Mouse (Mus musculus) midbrain, postnatal 0 days (tissue): ENCODE measurements at regions not wholly inside any gene's neighbourhood (a gene's known extent, or its start where the extent isn't known, plus 50 kb on each side); places are given as distances from the start of the nearest gene placed in this dataset.

ENCODE experiments used
- ATAC-seq: fragments of 200-750 bp; cut with Nextera tagmentation; 2 replicates; pipeline ENCODE4 v1.8.0; 2017; ENCODE audit warnings: moderate number of reproducible peaks, mild to moderate bottlenecking, moderate TSS enrichment, moderate library complexity; ENCODE audit not compliant: low FRiP score
- DNase-seq: peaks from one replicate; pipeline ENCODE4 v3.0.0-alpha.2; 2015; ENCODE audit warnings: low spot score
- H3K27ac ChIP-seq: fragments of 300-500 bp; sonication (generic); 2 replicates; pipeline ENCODE4 v1.5.1; 2014; ENCODE audit warnings: low read depth, mild to moderate bottlenecking, low read length, mixed read lengths
- H3K27me3 ChIP-seq: fragments of 300-500 bp; sonication (generic); 2 replicates; pipeline ENCODE4 v1.6.1; 2014; ENCODE audit warnings: low read length, control low read depth, mixed read lengths; ENCODE audit not compliant: insufficient read depth
- H3K36me3 ChIP-seq: fragments of 300-500 bp; sonication (generic); 2 replicates; pipeline ENCODE4 v1.6.1; 2014; ENCODE audit warnings: low read length, control low read depth, mixed read lengths; ENCODE audit not compliant: insufficient read depth
- H3K4me1 ChIP-seq: fragments of 300-500 bp; sonication (generic); 2 replicates; pipeline ENCODE4 v1.6.1; 2014; ENCODE audit warnings: mild to moderate bottlenecking, control low read depth, antibody characterized with exemption, low read length, mixed read lengths; ENCODE audit not compliant: insufficient read depth
- H3K4me2 ChIP-seq: fragments of 300-500 bp; sonication (generic); 2 replicates; pipeline ENCODE4 v1.6.1; 2014; ENCODE audit warnings: low read depth, mild to moderate bottlenecking, low read length, mixed read lengths; ENCODE audit not compliant: poor library complexity, severe bottlenecking
- H3K4me3 ChIP-seq: fragments of 300-500 bp; sonication (generic); 2 replicates; pipeline ENCODE4 v1.5.1; 2014; ENCODE audit warnings: low read depth, mild to moderate bottlenecking, low read length, moderate library complexity
- H3K9ac ChIP-seq: fragments of 300-500 bp; sonication (generic); replicated peaks from 2 replicates; pipeline ENCODE4 v1.6.1; 2014; ENCODE audit warnings: mild to moderate bottlenecking, low read length, moderate library complexity, mixed read lengths; ENCODE audit not compliant: poor library complexity, severe bottlenecking
- H3K9me3 ChIP-seq: fragments of 300-500 bp; sonication (generic); 2 replicates; pipeline ENCODE4 v1.6.1; 2016; ENCODE audit warnings: low read length, control low read depth
- CTCF ChIP-seq: IDR thresholded peaks from 2 replicates; pipeline ENCODE4 v1.5.1; 2016; ENCODE audit warnings: antibody characterized with exemption, mild to moderate bottlenecking
- WGBS: fragments of 180-500 bp; shearing (Covaris S2); extraction: QIAGEN DNeasy Blood & Tissue Kit; methylation state at CpG from one replicate; pipeline ENCODE4 v1.1.7; 2014; 5-methylcytosine and 5-hydroxymethylcytosine counted together

GRCm38 (mm10) chr2:139312053-139312452 lies 181.7 kb upstream of the Sptlc3 start:
- Histone ChIP-seq H3K27me3 (no peaks in the 10 kb centered on the region), H3K4me1 (no peaks in the 10 kb centered on the region), H3K27ac (no peak overlapping the region), H3K36me3 (no peaks in the 10 kb centered on the region), H3K9ac (no peak overlapping the region), H3K4me3 (no peak overlapping the region), H3K4me2 (no peak overlapping the region), H3K9me3 (no peaks in the 10 kb centered on the region)
- DNase-seq = peak; percentile 17
- no peak for TF ChIP-seq CTCF
- ATAC-seq = no peak; the same call in 1 of the 2 replicates
- 86% methylated on average over 4 of the region's 4 CpGs for WGBS

- Histone ChIP-seq H3K4me2 (no peak overlapping the region), H3K9ac (no peak overlapping the region), H3K4me1 (no peaks in the 10 kb centered on the region), H3K4me3 (no peak overlapping the region), H3K27ac (no peak overlapping the region), H3K9me3 (no peaks in the 10 kb centered on the region), H3K36me3 (no peaks in the 10 kb centered on the region), H3K27me3 (no peaks in the 10 kb centered on the region)
- no peak for TF ChIP-seq CTCF
- no peak for DNase-seq
- WGBS = 77% methylated on average over 2 of the region's 2 CpGs
- ATAC-seq = no peak
Measured at GRCm38 (mm10) chr2:139322509-139322908, 171.2 kb upstream of the Sptlc3 start.

GRCm38 (mm10) chr2:139325501-139325900 lies 168.2 kb upstream of the Sptlc3 start:
- no peak for TF ChIP-seq CTCF
- ATAC-seq (no peak), DNase-seq (no peak)
- Histone ChIP-seq H3K4me2 (no peak overlapping the region), H3K9me3 (no peaks in the 10 kb centered on the region), H3K27ac (no peak overlapping the region), H3K4me1 (no peaks in the 10 kb centered on the region), H3K27me3 (no peaks in the 10 kb centered on the region), H3K9ac (no peak overlapping the region), H3K36me3 (no peaks in the 10 kb centered on the region), H3K4me3 (no peak overlapping the region)
- whole genome bisulfite sequencing = 70% methylated on average over 3 of the region's 3 CpGs

GRCm38 (mm10) chr2:139334681-139335080 lies 159.0 kb upstream of the Sptlc3 start:
- DNase-seq (no peak), ATAC-seq (no peak)
- Histone ChIP-seq H3K9ac (no peak overlapping the region), H3K36me3 (no peaks in the 10 kb centered on the region), H3K4me2 (no peak overlapping the region), H3K27me3 (no peaks in the 10 kb centered on the region), H3K27ac (no peak overlapping the region), H3K9me3 (no peaks in the 10 kb centered on the region), H3K4me3 (no peak overlapping the region), H3K4me1 (no peaks in the 10 kb centered on the region)
- 41% methylated on average over 1 of the region's 1 CpGs for WGBS
- TF ChIP-seq CTCF = no peak

GRCm38 (mm10) chr2:139338240-139338639 lies 155.5 kb upstream of the Sptlc3 start:
- no peak overlapping the region for H3K9ac ChIP-seq
- 77% methylated on average over 4 of the region's 4 CpGs for WGBS
- no peaks in the 10 kb centered on the region for H3K36me3 ChIP-seq
- H3K9me3 ChIP-seq = no peaks in the 10 kb centered on the region
- H3K4me3 ChIP-seq = no peak overlapping the region
- no peaks in the 10 kb centered on the region for H3K27me3 ChIP-seq
- H3K27ac ChIP-seq = no peak overlapping the region
- no peak for TF ChIP-seq CTCF
- no peak overlapping the region for H3K4me2 ChIP-seq
- no peak for DNase-seq
- ATAC-seq = no peak
- H3K4me1 ChIP-seq = no peaks in the 10 kb centered on the region

- DNase-seq (no peak), ATAC-seq (no peak)
- H3K27ac ChIP-seq = no peak overlapping the region
- no peaks in the 10 kb centered on the region for H3K36me3 ChIP-seq
- H3K4me2 ChIP-seq = no peak overlapping the region
- H3K4me1 ChIP-seq = no peaks in the 10 kb centered on the region
- 86% methylated on average over 3 of the region's 3 CpGs for WGBS
- no peaks in the 10 kb centered on the region for H3K9me3 ChIP-seq
- TF ChIP-seq CTCF = no peak
- H3K9ac ChIP-seq = no peak overlapping the region
- H3K27me3 ChIP-seq = no peaks in the 10 kb centered on the region
- H3K4me3 ChIP-seq = no peak overlapping the region
Measured at GRCm38 (mm10) chr2:139356280-139357010, 137.3 kb upstream of the Sptlc3 start.
